Mouse (Mus musculus): ENCODE measurements around the gene Abcc3. TPM values are rescaled to one million over a fixed set of nuclear protein-coding genes. Genes with fewer than 3 reads are reported as not detected.

Abcc3 gene
- total RNA-seq, 2 experiments from 2014 or later: not detected

DNA sequence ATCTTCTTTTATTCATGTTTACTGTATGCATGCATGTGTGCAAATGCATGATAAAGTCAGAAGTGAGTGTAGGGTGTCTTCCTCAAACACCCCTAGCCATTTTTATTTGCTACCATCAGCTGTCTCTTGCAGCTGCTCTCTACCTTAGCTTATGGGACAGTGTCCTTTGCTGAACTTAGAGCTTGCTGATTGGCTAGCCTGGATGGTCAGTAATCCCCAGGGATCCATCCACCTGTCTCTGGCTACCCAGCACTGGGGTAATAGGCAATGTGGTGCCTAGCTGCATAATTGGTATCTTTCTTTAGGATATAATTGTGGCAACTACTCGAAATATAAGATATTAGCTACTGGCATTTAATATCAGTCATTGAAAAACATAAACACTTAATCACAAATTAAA lies 80.1 kb downstream of the Abcc3 start:
- peak; percentile 14; the same call in 1 of the 2 replicates for ATAC-seq (replicated peaks; ENCODE audit: low FRiP score, low TSS enrichment, poor library complexity, severe bottlenecking)

DNA sequence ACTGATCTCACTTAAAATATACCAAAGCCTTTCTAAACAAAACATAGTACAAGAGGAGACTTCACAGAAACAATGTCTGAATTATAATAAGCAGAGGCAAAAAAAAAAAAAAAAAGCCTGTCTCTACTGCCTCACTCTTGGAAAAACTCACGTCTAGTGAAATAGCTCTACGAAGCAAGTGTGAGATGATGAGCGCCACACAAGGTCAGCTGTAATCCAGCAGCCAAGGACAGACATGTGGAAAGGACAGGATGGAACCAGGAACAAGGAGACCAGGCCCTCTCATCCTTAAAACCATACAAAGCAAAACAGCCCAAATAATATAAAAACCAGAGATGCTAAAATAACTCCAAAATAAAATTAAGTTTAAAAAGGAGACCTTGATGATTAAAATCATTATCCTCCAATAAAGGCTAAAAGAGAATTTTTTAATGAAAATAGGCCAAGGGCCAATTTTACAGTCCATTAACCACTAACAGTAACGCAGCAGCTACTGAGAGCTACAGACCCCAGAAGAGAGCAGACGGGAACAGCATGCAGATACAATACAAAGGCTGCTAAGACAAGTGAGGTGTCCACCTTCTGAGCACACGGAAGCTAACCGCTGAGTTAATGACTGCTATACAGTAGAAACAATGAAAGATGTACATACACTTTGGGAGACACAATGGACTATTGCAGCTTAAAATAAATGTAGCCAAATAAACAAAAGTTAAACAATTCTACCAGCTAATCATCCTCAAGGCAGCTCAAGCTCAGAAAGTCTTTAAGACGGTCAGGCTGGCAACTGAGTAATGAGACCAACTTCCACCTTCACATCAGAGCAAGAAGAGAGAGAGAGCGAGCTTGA lies 97.6 kb downstream of the Abcc3 start:
- no peak for ATAC-seq (replicated peaks; ENCODE audit: low FRiP score, low TSS enrichment, poor library complexity, severe bottlenecking)

Other genes with a start within 250 kb of the Abcc3 start
- 5.1 and 8.7 TPM in 2 replicates for gene Tob1, start 181.5 kb downstream of the Abcc3 start, total RNA-seq (2014; fragmentation: Nextera tagmentation)
- 4.4 and 7.8 TPM in 2 replicates for gene Tob1, start 181.5 kb downstream of the Abcc3 start, total RNA-seq (2017)
- 0.61 and 0.87 TPM in 2 replicates for gene Wfikkn2, start 147.0 kb downstream of the Abcc3 start, total RNA-seq (2014; fragmentation: Nextera tagmentation)
- 0.50 TPM in 1 of 2 replicates, not detected in the other for gene Wfikkn2, start 147.0 kb downstream of the Abcc3 start, total RNA-seq (2017)
- not detected in 2 replicates for gene Gm21885, start 111.1 kb downstream of the Abcc3 start, total RNA-seq (2014; fragmentation: Nextera tagmentation)
- not detected in 2 replicates for gene Gm21885, start 111.1 kb downstream of the Abcc3 start, total RNA-seq (2017)
- gene Luc7l3, start 71.0 kb downstream of the Abcc3 start, total RNA-seq (2014; fragmentation: Nextera tagmentation): 184 and 223 TPM in 2 replicates
- 419 and 570 TPM in 2 replicates for gene Luc7l3, start 71.0 kb downstream of the Abcc3 start, total RNA-seq (2017)
- 19.9 and 20.9 TPM in 2 replicates for gene Ankrd40, start 65.0 kb downstream of the Abcc3 start, total RNA-seq (2014; fragmentation: Nextera tagmentation)
- 41.5 and 44.8 TPM in 2 replicates for gene Ankrd40, start 65.0 kb downstream of the Abcc3 start, total RNA-seq (2017)
- gene Cacna1g, start 81.2 kb upstream of the Abcc3 start, total RNA-seq (2014; fragmentation: Nextera tagmentation): 0.35 and 1.9 TPM in 2 replicates
- 0.04 and 3.8 TPM in 2 replicates for gene Cacna1g, start 81.2 kb upstream of the Abcc3 start, total RNA-seq (2017)
- not detected in 2 replicates for gene Spata20, start 93.2 kb upstream of the Abcc3 start, total RNA-seq (2014; fragmentation: Nextera tagmentation)
- gene Spata20, start 93.2 kb upstream of the Abcc3 start, total RNA-seq (2017): not detected in 2 replicates
- gene Epn3, start 107.0 kb upstream of the Abcc3 start, total RNA-seq (2014; fragmentation: Nextera tagmentation): not detected in 2 replicates
- gene Epn3, start 107.0 kb upstream of the Abcc3 start, total RNA-seq (2017): not detected in 2 replicates
- gene Mycbpap, start 128.7 kb upstream of the Abcc3 start, total RNA-seq (2014; fragmentation: Nextera tagmentation): not detected in 2 replicates
- not detected in 2 replicates for gene Mycbpap, start 128.7 kb upstream of the Abcc3 start, total RNA-seq (2017)
- gene Rsad1, start 156.3 kb upstream of the Abcc3 start, total RNA-seq (2014; fragmentation: Nextera tagmentation): 7.4 and 11.2 TPM in 2 replicates
- gene Rsad1, start 156.3 kb upstream of the Abcc3 start, total RNA-seq (2017): 6.8 and 8.6 TPM in 2 replicates
- gene Chad, start 172.1 kb upstream of the Abcc3 start, total RNA-seq (2014; fragmentation: Nextera tagmentation): 0.50 and 0.87 TPM in 2 replicates
- not detected in 2 replicates for gene Chad, start 172.1 kb upstream of the Abcc3 start, total RNA-seq (2017)
- gene Acsf2, start 208.9 kb upstream of the Abcc3 start, total RNA-seq (2014; fragmentation: Nextera tagmentation): 6.9 and 10.6 TPM in 2 replicates
- 1.0 and 2.8 TPM in 2 replicates for gene Acsf2, start 208.9 kb upstream of the Abcc3 start, total RNA-seq (2017)
- gene Lrrc59, start 236.8 kb upstream of the Abcc3 start, total RNA-seq (2014; fragmentation: Nextera tagmentation): 97.5 and 104 TPM in 2 replicates
- 141 and 166 TPM in 2 replicates for gene Lrrc59, start 236.8 kb upstream of the Abcc3 start, total RNA-seq (2017)

Measured in megakaryocyte-erythroid progenitor cell, adult 5-6 weeks (primary cell).